Mouse (Mus musculus) left cerebral cortex, adult 8-10 months (tissue): ENCODE data around the gene Foxk1. TPM values are rescaled to one million over a fixed set of nuclear protein-coding genes. Genes with fewer than 3 reads are reported as not detected.

Source experiments
- DNase-seq, 2 experiments: peaks; one replicate each; pipeline ENCODE4 v3.0.0; 2022; ENCODE audit warnings: low spot score in 2 of 2
- total RNA-seq, 4 experiments: library from RNA; stranded (reverse); gene quantifications; 2 replicates each; pipeline ENCODE4 v1.2.4; 2022

Gene Foxk1
- total RNA-seq, 4 experiments from 2014 or later: 39.6 to 43.1 (median 42.7) TPM

DNA sequence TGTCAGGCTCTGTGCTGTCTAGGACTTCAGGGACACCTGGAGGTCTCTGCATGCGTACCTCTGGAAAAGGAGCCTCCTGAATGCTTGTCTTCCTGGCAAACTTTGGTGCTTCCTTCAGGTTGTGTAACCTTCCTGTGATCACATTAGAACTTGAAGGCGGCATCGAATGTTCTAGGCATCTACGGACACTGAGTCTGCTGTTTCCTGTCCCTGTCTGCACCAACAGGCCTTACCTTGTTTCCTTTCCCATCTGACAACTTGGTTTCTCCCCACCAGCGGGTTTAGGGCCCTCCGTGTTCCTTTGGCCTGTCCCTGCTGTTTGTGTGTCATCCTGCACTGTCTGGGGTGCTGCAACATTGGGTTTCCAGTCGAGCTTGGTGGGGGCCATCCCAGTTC, 40.7 kb downstream of the Foxk1 start:
- DNase-seq: no peak

DNA sequence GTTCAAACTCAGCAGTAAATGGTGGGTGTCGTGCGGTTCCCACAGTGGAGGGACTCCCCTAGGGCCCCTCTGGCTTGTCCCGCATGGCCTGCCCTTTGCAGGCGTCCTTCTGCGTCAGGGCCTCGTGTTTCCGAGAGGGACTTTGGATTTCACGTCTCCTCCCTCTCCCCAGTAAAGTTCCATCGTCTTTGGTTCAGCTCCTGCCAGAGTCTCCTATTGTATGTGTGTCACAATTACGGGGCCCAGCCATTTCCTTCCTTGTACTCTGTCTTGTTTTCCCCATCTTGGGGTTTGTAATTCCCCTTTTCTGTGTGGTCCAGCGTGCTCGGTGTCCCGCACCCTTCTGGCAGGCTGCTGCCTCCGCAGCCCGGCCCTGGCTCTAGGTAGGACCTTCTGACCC, 42.2 kb downstream of the Foxk1 start:
- DNase-seq: no peak

GRCm38 (mm10) chr5:142443994-142444393, 42.7 kb downstream of the Foxk1 start:
- DNase-seq: no peak

GRCm38 (mm10) chr5:142444791-142445531, 43.7 kb downstream of the Foxk1 start:
- DNase-seq: no peak

DNA sequence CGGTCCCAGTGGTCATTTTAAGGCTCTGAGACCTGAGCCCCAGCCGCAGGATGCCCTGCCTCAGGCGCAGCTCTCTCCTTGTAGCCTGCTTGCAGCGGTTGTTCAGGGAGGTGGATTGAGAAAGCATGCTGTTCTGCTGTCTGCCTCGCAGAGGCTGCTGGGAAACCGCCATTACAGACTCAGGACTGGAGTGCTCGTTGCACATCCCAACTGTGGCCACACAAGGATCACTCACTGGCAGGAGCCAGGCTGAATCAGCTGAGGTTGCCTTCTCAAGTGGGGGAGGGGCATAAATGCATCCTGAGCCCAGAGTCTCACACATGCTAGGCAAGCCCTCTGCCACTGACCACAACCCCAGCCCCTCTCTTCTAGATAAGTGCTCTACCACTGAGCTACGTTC, 44.4 kb downstream of the Foxk1 start:
- no peak for DNase-seq

DNA sequence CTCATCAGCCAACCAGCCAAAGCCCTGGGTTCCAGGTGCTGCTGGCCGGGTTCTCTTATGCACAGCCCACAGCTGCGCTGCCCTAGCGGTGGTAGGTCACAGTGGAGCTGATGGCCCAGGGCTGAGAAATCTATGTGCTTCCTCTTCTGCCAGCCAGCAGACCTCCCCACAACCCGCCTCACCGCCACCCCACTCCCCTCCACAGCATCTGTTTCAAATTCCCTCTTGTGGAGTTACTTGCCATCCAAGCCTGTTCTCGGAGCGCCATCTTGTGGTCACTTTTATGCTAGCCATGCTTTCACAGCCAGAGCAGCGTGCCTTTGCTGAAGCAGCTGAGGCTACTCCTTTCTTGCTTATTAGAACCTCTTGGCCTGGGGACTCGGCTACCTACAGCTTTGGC, 46.8 kb downstream of the Foxk1 start:
- peak; percentile 71 to 89 for DNase-seq

DNA sequence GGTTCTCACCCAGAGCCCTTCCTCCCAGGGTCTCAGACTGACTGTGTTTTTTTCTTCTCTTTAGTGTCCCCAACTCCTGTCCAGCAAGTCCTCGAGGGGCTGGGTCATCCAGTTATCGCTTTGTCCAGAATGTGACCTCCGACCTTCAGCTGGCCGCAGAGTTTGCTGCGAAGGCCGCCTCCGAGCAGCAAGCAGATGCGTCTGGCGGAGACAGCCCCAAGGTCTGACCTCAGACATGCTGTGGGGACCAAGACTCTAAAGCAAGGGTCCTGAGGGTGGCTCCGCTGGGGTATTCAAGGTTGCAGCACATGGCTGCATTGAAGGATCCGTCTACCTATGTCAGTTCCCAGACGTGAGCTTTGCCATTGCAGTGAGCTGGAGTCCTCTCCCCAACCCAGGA, 47.3 kb downstream of the Foxk1 start:
- no peak for DNase-seq

- no peak for DNase-seq
These were observed 49.5 kb downstream of the Foxk1 start for GRCm38 (mm10) chr5:142450846-142451245.

- no peak for DNase-seq
These were observed 50.5 kb downstream of the Foxk1 start for GRCm38 (mm10) chr5:142451759-142452158.

GRCm38 (mm10) chr5:142453742-142454141, 52.4 kb downstream of the Foxk1 start:
- no peak for DNase-seq

GRCm38 (mm10) chr5:142456318-142456717, 55.0 kb downstream of the Foxk1 start:
- no peak for DNase-seq

- DNase-seq: no peak
These were observed 56.0 kb downstream of the Foxk1 start for GRCm38 (mm10) chr5:142457345-142457744.

GRCm38 (mm10) chr5:142458791-142459557, 57.7 kb downstream of the Foxk1 start:
- no peak for DNase-seq

DNA sequence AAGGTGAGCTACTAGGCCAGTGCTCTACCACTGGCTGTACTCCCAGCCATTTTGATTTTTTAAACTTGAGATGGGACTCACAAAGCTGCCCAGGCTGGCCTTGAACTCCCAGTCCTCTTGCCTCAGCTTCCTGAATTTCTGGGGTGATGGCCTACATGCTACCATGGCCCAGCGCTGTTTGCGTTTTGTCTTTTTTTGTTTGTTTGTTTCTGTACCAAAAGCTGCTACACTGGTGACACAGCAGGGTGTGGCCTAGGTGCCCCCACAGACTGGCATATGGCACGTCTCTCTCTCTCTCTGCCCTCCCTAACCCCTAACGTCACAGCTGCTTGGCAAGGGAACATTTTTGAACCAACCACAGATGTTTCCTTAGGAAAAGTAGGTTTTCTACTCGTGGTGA, 58.5 kb downstream of the Foxk1 start:
- no peak for DNase-seq

DNA sequence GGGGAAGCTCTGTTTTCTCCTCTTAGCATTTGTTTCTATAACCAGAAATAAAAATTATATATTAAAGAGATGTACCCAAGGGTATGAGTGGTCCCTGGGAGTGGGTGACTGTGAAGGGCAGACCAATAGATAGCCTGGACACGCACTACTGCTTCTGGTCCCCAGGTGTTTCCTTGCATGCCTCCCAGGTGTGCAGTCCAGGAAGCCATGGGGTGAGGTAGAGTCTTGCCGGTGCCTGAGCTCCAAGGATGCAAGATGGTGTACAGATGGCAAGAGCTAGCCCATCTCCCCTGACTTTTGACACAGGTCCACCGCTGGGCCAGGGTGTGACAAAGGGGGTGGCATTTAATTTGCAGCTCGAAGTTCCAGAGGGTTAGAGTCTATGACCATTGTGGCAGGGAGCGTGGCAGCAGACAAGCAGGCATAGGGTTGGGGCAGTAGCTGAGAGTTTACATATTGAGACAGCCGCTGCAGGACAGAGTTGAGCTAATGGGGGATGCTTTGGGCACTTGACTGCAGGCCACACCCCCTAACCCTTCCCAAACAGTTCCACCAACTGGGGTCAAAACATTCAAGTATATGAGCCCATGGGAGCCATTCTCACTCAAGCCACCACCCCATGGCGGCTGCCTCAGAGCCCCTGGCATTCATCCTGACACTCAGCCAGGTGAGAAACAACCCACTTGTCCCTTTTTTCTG, 60.8 kb downstream of the Foxk1 start:
- no peak for DNase-seq

- DNase-seq: no peak
These were observed 61.3 kb downstream of the Foxk1 start for GRCm38 (mm10) chr5:142462641-142462948.

DNA sequence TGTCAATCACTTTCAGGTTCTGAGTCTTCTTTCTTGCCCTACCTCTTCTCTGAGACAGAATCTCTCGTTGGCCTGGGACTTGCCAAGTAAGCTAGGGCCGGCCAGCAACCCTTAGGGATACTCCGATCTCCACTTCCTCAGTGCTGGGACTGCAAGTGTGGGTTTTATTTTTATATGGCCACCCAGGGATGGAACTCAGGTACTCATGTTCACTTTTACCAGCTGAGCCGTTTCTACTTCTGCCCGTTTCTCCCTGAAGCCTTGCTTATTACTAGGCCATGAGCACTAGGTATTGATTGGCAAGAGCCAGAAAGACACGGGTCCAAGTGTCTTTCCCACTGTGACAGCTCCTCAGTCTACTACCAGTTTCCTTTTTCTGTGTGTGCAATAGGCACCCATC, 61.7 kb downstream of the Foxk1 start:
- DNase-seq: no peak

DNA sequence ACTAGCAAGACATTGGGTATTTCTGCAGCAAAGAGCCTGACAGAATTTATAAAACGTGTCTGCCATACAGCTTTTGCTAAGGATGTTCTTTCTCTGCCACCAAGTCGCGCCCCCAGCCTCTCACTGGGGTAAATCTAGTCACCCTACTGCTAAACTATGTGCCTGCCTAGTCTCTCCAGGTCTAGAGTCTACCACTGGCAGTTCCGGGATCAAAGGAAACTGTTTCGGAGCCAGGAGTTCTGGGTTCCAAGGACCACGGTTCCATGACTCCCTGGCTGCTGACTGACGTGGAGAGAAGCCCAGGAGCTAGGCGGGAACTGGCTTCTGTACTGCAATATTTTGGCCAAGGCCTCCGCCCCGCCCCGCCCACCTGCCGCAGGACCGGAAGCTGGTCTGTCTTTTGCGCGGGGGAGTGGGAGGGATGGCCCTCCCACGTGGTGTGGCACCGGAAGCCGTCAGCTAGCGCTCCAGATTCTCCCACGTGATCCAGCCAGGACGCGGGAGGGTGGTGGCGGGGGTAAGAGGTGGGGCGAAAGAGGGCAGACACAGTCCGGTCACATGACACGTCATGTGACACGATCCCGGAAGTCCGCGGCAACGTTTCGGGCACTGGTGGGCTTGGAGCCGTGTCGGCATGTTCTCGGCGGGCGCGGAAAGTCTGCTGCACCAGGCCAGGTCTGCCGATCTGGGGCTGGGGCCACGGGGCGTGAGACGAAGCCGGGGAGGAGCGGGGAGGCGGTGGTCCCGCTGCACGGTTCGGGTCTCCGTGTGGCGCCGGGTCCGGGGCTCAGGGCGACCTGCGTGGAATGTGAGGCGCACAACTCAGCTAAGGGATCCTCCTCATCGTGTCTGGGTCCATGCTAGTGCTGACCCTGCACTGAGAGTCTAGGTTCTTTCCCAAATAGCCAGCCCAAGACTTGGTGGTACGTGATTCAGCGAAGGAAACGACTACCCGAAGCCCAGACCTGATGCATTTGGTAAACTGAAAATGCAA, 62.5 kb downstream of the Foxk1 start, which contains the start of gene Ap5z1:
Gene Ap5z1, plus strand, starts transcription at position 484 of the 994 bp plus-strand sequence.
- DNase-seq: peak; percentile 68 to 95

DNA sequence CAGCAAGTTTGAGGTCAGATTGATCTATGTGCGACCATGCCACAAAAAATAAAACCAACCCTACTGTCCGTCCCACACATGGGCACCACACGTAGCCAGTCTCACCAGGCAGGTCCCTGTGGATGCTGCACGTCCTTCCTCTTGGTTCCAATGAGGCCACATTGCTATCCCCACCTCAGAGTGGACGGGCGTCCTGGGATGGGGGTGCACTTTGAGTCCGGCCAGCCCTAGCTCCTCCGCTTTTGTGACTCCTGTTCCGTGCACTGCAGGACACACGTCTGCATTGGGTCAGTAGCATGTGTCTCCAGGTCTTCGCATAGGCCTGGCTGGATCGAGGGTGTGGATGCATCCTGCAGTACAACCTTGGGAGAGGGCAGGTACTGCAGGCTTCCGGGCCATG, 67.1 kb downstream of the Foxk1 start:
- DNase-seq: no peak

GRCm38 (mm10) chr5:142469796-142470195, 68.5 kb downstream of the Foxk1 start:
- DNase-seq: no peak

GRCm38 (mm10) chr5:142473696-142474095, 72.4 kb downstream of the Foxk1 start:
- peak in 1 of 2 experiments; percentile 85 for DNase-seq
